Mouse (Mus musculus): ENCODE measurements at regions not wholly inside any gene's neighbourhood (a gene's known extent, or its start where the extent isn't known, plus 50 kb on each side); places are given as distances from the start of the nearest gene placed in this dataset.

DNA sequence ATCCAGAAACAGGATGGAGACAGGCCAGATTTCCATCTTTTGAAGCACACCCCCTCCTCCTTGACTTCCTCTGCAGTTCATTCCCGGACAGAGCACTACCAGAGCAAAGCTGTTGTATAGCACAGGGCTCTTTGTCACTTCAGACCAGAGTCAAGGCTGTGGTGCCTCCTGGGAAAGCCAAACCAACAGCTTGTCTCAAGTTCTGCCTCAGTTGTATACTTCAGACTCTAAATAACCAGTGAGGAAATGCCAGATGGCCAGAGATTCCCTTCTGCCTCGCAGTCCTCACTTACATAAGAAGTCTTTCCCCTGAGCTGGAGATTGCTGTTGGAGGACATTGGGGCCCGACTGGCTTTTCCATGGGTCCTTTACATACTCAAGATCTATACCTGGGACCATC lies 417.1 kb upstream of the Ano5 start:
- TF ChIP-seq CTCF (conservative IDR thresholded peaks at IDR 0.05; ENCODE audit: low read length) (no peak), NANOG (IDR thresholded peaks at IDR 0.05; ENCODE audit: borderline replicate concordance, low read length) (no peak), POU5F1 (IDR thresholded peaks at IDR 0.05; ENCODE audit: borderline replicate concordance, low read length) (no peak)

All from E14TG2a.4 (cell line).